Mouse (Mus musculus): ENCODE results near the gene Tuba4a.

- TF ChIP-seq CTCF (IDR thresholded peaks at IDR 0.05; ENCODE audit: low read depth, low read length) (no peak), POLR2A (IDR thresholded peaks at IDR 0.05; ENCODE audit: insufficient read depth, low read length) (no peak), EP300 (IDR thresholded peaks at IDR 0.05; ENCODE audit: insufficient read depth, low read depth, low read length) (no peak)
These were observed 31.7 kb downstream of the Tuba4a start for GRCm38 (mm10) chr1:75187914-75188483.
